Mouse (Mus musculus): Measurements from ENCODE around the gene Kcnj3. TPM values are rescaled to one million over a fixed set of nuclear protein-coding genes. Genes with fewer than 3 reads are reported as not detected.

The Kcnj3 gene
- total RNA-seq, 2 experiments from 2014 or later, result 31.3 to 41.1 TPM

- intact Hi-C loops (cut with DNase I), result no loop called here
- no peak for DNase-seq
Measured at GRCm38 (mm10) chr2:55503390-55504176, 67.8 kb downstream of the Kcnj3 start.

- DNase-seq, result no peak
- intact Hi-C loops (cut with DNase I), result no loop called here
Measured at GRCm38 (mm10) chr2:55505712-55506111, 69.9 kb downstream of the Kcnj3 start.

- DNase-seq, result no peak
- intact Hi-C loops (cut with DNase I), result no loop called here
Measured at GRCm38 (mm10) chr2:55517297-55517696, 81.5 kb downstream of the Kcnj3 start.

- intact Hi-C loops (cut with DNase I), result no loop called here
- no peak for DNase-seq
Measured at GRCm38 (mm10) chr2:55532738-55533491, 97.1 kb downstream of the Kcnj3 start.

GRCm38 (mm10) chr2:55534946-55535345 lies 99.2 kb downstream of the Kcnj3 start:
- intact Hi-C loops (cut with DNase I), result no loop called here
- DNase-seq, result no peak

GRCm38 (mm10) chr2:55535482-55535881 lies 99.7 kb downstream of the Kcnj3 start:
- DNase-seq, result no peak
- intact Hi-C loops (cut with DNase I), result no loop called here

GRCm38 (mm10) chr2:55547612-55548011 lies 111.8 kb downstream of the Kcnj3 start:
- DNase-seq, result no peak
- intact Hi-C loops (cut with DNase I), result no loop called here

GRCm38 (mm10) chr2:55558368-55558985 lies 122.7 kb downstream of the Kcnj3 start:
- no peak for DNase-seq
- intact Hi-C loops (cut with DNase I), result no loop called here

- intact Hi-C loops (cut with DNase I), result no loop called here
Measured at GRCm38 (mm10) chr2:55569291-55569690, 133.5 kb downstream of the Kcnj3 start.

GRCm38 (mm10) chr2:55571425-55571824 lies 135.7 kb downstream of the Kcnj3 start:
- intact Hi-C loops (cut with DNase I), result no loop called here

More at GRCm38 (mm10) chr2:55569291-55569690, 133.5 kb downstream of the Kcnj3 start:
- no peak for DNase-seq

GRCm38 (mm10) chr2:55580286-55580685 lies 144.5 kb downstream of the Kcnj3 start:
- no peak for DNase-seq
- intact Hi-C loops (cut with DNase I), result no loop called here

More at GRCm38 (mm10) chr2:55571425-55571824, 135.7 kb downstream of the Kcnj3 start:
- DNase-seq, result no peak

- intact Hi-C loops (cut with DNase I), result no loop called here
- DNase-seq, result no peak
Measured at GRCm38 (mm10) chr2:55591226-55591988, 155.6 kb downstream of the Kcnj3 start.

All from heart, postnatal 14 days (tissue).